Mouse (Mus musculus) intestine, postnatal 0 days (tissue): ENCODE data around the gene Dbf4. TPM values are rescaled to one million over a fixed set of nuclear protein-coding genes. Genes with fewer than 3 reads are reported as not detected.

Source experiments
- ATAC-seq: fragments of 200-750 bp; cut with Nextera tagmentation; 2 replicates; pipeline ENCODE4 v1.8.0; 2017; ENCODE audit warnings: mild to moderate bottlenecking, moderate TSS enrichment, moderate library complexity
- H3K27ac ChIP-seq: fragments of 300-500 bp; sonication (generic); 2 replicates; pipeline ENCODE4 v1.5.1; 2014; ENCODE audit warnings: mild to moderate bottlenecking, low read depth, low read length, moderate library complexity
- H3K27me3 ChIP-seq: fragments of 300-500 bp; sonication (generic); replicated peaks from 2 replicates; pipeline ENCODE4 v1.6.1; 2014; ENCODE audit warnings: low read length, mixed read lengths; ENCODE audit not compliant: control insufficient read depth, insufficient read depth
- H3K36me3 ChIP-seq: fragments of 300-500 bp; sonication (generic); 2 replicates; pipeline ENCODE4 v1.6.1; 2014; ENCODE audit warnings: mild to moderate bottlenecking, moderate library complexity; ENCODE audit not compliant: control insufficient read depth, insufficient read depth
- H3K4me1 ChIP-seq: fragments of 300-500 bp; sonication (generic); replicated peaks from 2 replicates; pipeline ENCODE4 v1.6.1; 2014; ENCODE audit warnings: antibody characterized with exemption, low read length, mixed read lengths; ENCODE audit not compliant: control insufficient read depth, insufficient read depth
- H3K4me2 ChIP-seq: fragments of 300-500 bp; sonication (generic); replicated peaks from 2 replicates; pipeline ENCODE4 v1.6.1; 2014; ENCODE audit warnings: low read depth, mild to moderate bottlenecking, moderate library complexity
- H3K4me3 ChIP-seq: fragments of 300-500 bp; sonication (generic); 2 replicates; pipeline ENCODE4 v1.5.1; 2014; ENCODE audit warnings: low read depth, low read length
- H3K9ac ChIP-seq: fragments of 300-500 bp; sonication (generic); 2 replicates; pipeline ENCODE4 v1.6.1; 2014; ENCODE audit warnings: mild to moderate bottlenecking, low read depth, low read length
- H3K9me3 ChIP-seq: fragments of 300-500 bp; sonication (generic); 2 replicates; pipeline ENCODE4 v1.6.1; 2016; ENCODE audit warnings: mixed run types; ENCODE audit not compliant: control insufficient read depth
- CTCF ChIP-seq: sonication (generic); IDR thresholded peaks from 2 replicates; pipeline ENCODE4 v1.5.1; 2016; ENCODE audit warnings: low read depth, mild to moderate bottlenecking, control low read depth, antibody characterized with exemption, moderate library complexity
- WGBS: fragments of 180-500 bp; shearing (Covaris S2); extraction: QIAGEN DNeasy Blood & Tissue Kit; methylation state at CpG from one replicate; pipeline ENCODE4 v1.1.7; 2014; 5-methylcytosine and 5-hydroxymethylcytosine counted together
- polyA plus RNA-seq: library from polyadenylated mRNA; unstranded; fragments of >200 nt; fragmentation: Nextera tagmentation; extraction: Ambion mirVana; gene quantifications from 2 replicates; pipeline ENCODE4 v1.2.1, GENCODE M21; 2015

Gene Dbf4
- polyA plus RNA-seq, 1 experiment from 2014 or later, result 11.1 TPM

DNA sequence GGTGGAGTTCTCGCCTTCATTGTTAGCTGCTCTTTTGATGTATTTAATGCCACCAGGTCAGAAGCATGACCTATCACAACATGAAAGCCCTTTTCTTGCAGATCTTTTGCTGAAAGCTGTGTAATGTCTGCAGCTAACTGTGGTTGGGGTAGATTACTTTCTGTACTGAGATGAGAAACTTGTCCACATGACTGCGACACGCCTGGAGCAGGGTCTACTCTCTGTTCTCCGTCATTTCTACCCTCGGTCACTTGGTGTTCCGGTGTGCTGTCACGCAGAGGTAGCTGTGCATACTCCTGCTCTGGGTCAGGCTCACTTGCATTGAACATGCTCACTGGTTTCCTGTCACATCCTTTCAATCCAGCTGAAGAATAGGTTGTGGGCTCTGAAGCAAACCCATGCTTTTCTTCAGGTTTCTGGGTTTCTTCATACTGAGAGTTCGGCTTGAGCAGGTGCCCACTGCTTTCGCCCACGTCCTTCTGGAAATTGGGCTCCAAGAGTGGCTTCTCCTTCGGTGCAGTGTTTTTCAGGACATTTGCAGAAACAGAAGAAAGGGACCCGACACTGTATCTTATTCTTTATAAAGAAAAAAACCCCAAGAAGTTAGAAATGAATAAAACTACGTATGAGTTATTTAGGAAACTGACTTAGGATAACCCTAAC lies 24.8 kb downstream of the Dbf4 start:
- TF ChIP-seq CTCF, result no peak
- peaks cover 34% of the 10 kb centered on the region for H3K36me3 ChIP-seq
- no peak for ATAC-seq
- H3K27ac ChIP-seq, result no peak overlapping the region
- no peak overlapping the region for H3K9ac ChIP-seq
- WGBS, result 94% methylated on average over 13 of the region's 13 CpGs
- no peaks in the 10 kb centered on the region for H3K9me3 ChIP-seq
- no peaks in the 10 kb centered on the region for H3K27me3 ChIP-seq
- H3K4me2 ChIP-seq, result no peak overlapping the region
- H3K4me1 ChIP-seq, result no peaks in the 10 kb centered on the region
- no peak overlapping the region for H3K4me3 ChIP-seq

DNA sequence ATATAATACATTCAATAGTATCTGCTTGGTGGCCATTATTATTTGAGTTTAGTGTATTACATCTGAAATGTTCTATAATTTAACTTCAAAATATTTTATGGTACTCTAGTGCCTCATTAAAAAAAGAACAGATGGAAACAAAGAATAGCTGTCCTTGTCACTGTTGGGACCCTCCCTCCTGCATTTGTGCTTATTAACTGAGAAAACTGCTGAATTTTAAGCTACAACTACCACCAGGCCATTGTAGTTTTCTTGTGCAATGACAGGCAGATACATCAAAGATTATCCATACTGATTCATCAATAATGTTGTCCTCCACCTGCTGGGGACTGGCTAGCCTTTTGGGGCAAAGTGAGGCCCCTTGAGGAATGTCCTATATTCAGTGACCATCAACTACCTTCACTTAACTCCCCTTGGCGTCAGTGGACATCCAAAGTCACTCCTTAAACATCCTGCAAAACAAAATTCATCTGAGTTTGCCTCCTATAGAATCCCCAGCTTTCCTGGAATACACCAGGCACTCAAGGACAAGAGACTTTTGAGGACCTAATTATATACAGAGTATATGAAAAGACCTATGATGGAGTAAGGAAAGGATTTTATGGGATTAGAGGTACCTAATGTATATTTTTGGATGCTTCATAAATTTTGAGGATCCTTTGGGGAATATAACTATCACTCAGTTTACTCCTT lies 28.5 kb downstream of the Dbf4 start:
- Histone ChIP-seq H3K4me3 (no peak overlapping the region), H3K4me2 (no peak overlapping the region), H3K36me3 (peaks cover 17% of the 10 kb centered on the region), H3K9ac (no peak overlapping the region), H3K4me1 (no peaks in the 10 kb centered on the region), H3K27me3 (no peaks in the 10 kb centered on the region), H3K9me3 (no peaks in the 10 kb centered on the region), H3K27ac (no peak overlapping the region)
- WGBS, result 78% methylated on average over 1 of the region's 1 CpGs
- no peak for ATAC-seq
- TF ChIP-seq CTCF, result no peak

DNA sequence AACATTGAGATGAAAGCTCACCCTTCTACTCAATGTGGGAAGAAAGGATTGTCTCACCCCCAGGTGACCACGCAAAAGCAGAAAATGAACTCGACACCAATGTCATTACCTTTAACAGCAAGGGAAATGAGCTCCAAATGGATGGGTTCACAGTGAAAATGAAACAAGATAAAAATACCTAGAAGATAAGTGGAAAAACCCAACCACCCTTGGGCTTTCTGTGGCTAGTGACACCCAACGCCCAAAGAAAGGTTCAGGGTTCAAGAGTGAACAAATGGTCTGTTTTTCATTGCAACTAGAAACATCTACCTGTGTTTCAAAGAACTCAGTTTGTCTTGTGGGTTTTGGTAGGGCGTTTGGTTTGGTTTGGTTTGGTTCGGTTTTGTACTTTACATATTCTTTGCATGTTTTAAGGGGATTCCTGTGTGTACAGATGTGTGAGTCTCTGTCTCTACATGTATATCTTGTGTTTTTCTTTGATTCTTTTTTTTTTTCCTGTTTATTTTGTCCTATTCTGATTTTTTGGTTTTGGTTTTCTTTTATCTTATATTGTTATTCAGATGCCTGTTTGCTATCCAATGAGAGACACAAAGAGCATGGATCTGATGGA lies 48.1 kb downstream of the Dbf4 start:
- no peaks in the 10 kb centered on the region for H3K27me3 ChIP-seq
- no peak overlapping the region for H3K27ac ChIP-seq
- 81% methylated on average over 5 of the region's 5 CpGs for WGBS
- no peaks in the 10 kb centered on the region for H3K4me1 ChIP-seq
- H3K4me3 ChIP-seq, result no peak overlapping the region
- H3K36me3 ChIP-seq, result no peaks in the 10 kb centered on the region
- TF ChIP-seq CTCF, result no peak
- no peak overlapping the region for H3K4me2 ChIP-seq
- ATAC-seq, result no peak
- no peaks in the 10 kb centered on the region for H3K9me3 ChIP-seq
- no peak overlapping the region for H3K9ac ChIP-seq

DNA sequence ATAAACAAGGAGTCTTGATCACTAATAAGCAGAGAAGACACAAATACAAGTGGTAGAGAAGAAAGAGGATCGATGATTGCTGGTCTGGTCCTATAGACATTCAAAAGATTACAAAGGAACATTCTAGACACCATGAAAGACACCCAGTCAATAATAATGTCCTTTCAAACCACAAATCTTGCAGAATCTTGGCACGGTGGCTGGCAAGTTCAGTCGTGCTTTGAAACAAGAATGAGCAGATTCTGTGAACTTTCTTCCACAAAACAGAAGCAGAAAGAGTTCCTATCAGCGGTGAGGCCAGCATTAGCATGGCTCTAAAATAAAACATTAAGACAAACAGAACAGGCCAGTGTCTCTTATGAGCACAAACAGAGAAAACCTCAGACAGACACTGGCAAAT lies 49.1 kb downstream of the Dbf4 start:
- no peak for ATAC-seq

DNA sequence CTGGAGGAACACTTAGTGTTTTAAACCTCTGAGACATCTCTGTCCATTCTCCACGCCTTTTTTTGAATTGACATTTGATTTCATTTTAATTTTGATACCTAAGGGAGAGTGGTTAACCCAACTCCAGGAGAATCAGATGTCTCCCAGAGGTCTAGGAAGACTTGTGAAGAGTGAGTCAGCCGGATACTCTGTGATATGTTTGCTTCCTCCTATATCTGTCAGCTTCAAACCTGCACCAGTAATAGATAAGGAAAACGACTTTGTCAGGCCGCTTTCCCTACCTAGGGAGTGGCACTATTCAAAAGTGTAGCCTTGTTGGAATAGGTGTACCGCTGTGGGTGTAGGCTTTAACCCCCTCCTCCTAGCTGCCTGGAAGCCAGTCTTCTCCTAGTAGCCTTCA lies 53.7 kb downstream of the Dbf4 start:
- H3K9me3 ChIP-seq, result no peaks in the 10 kb centered on the region
- TF ChIP-seq CTCF, result no peak
- H3K9ac ChIP-seq, result no peak overlapping the region
- no peaks in the 10 kb centered on the region for H3K4me1 ChIP-seq
- WGBS, result 58% methylated on average over 5 of the region's 5 CpGs
- H3K27ac ChIP-seq, result no peak overlapping the region
- no peak overlapping the region for H3K4me3 ChIP-seq
- peaks cover 17% of the 10 kb centered on the region; the same call in 1 of the 2 replicates for H3K27me3 ChIP-seq
- H3K36me3 ChIP-seq, result no peaks in the 10 kb centered on the region
- ATAC-seq, result no peak
- H3K4me2 ChIP-seq, result no peak overlapping the region

More for the DNA sequence above, 49.1 kb downstream of the Dbf4 start:
- no peak for TF ChIP-seq CTCF
- H3K27me3 ChIP-seq, result peaks cover 4% of the 10 kb centered on the region; the same call in 1 of the 2 replicates
- H3K4me3 ChIP-seq, result no peak overlapping the region
- H3K36me3 ChIP-seq, result no peaks in the 10 kb centered on the region
- no peak overlapping the region for H3K27ac ChIP-seq
- no peaks in the 10 kb centered on the region for H3K9me3 ChIP-seq
- no peaks in the 10 kb centered on the region for H3K4me1 ChIP-seq
- no peak overlapping the region for H3K9ac ChIP-seq
- H3K4me2 ChIP-seq, result no peak overlapping the region
- WGBS, result 71% methylated on average over 4 of the region's 4 CpGs

DNA sequence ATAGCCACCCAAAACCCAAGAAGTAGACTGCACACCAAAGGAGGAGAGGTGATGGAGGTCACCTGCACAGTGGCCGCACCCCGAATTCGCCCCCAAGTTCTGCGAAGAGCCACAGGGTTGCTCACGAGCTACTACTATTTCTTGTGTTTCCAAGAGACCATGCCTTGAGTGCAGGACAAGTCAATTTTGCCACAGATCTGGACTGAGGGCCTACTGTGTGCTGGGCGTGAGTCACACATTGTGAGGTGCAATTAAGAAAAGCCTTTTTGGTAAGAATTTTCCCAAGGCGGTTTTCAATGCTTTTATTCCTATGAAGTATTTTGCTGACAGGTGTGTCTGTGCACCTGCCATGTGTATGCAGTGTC lies 54.2 kb downstream of the Dbf4 start:
- no peak; the same call in 1 of the 2 replicates for TF ChIP-seq CTCF
- Histone ChIP-seq H3K4me2 (peak overlapping the region; percentile 81), H3K9me3 (no peaks in the 10 kb centered on the region), H3K27ac (no peak overlapping the region), H3K4me3 (peak overlapping the region; percentile 51), H3K9ac (no peak overlapping the region), H3K36me3 (no peaks in the 10 kb centered on the region), H3K4me1 (no peaks in the 10 kb centered on the region), H3K27me3 (peaks cover 17% of the 10 kb centered on the region; the same call in 1 of the 2 replicates)
- 42% methylated on average over 7 of the region's 7 CpGs for WGBS
- ATAC-seq, result no peak
